Mouse (Mus musculus): Measurements from ENCODE around the gene Ankrd10.
A peak's percentile ranks its signal among the peaks of the same experiment; 100 is the strongest.
"Not testable (repeated sequence)": the region's sequence is repeated elsewhere in the genome, so short reads cannot be mapped to it uniquely, and the experiment has no call there.

The Ankrd10 gene

GRCm38 (mm10) chr8:11614126-11614835 lies 21.3 kb downstream of the Ankrd10 start:
- no peak for DNase-seq (ENCODE audit: extremely low read depth, low read depth)

GRCm38 (mm10) chr8:11608848-11609247 lies 26.7 kb downstream of the Ankrd10 start:
- no peak for DNase-seq (ENCODE audit: extremely low read depth, low read depth)

- DNase-seq (ENCODE audit: extremely low read depth, low read depth): peak; percentile 51
Measured at GRCm38 (mm10) chr8:11602006-11602680, 33.4 kb downstream of the Ankrd10 start.

- no peak for DNase-seq (ENCODE audit: extremely low read depth, low read depth)
Measured at GRCm38 (mm10) chr8:11600301-11600951, 35.1 kb downstream of the Ankrd10 start.

GRCm38 (mm10) chr8:11593222-11593884 lies 42.2 kb downstream of the Ankrd10 start:
- no peak for DNase-seq (ENCODE audit: extremely low read depth, low read depth)

DNA sequence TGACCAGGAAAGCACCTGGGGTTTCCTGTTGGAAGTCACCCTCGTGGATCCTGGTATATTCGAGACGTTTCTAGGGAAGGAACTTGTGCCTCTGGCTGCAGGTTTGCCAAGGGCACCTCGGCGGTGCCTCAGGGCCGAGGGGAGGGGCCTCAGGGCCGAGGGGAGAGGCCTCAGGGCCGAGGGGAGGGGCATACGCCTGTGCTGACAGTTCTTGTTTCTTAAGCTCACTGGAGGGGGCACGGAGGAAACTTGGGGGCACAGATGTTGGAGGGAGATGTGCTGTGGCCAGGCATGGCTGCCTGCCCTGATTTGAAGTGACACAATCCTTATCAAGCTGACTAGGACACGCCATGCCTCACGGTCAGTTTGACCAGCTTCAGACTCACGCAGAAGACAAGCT lies 43.3 kb downstream of the Ankrd10 start:
- peak; percentile 33 for DNase-seq (ENCODE audit: extremely low read depth, low read depth)

DNA sequence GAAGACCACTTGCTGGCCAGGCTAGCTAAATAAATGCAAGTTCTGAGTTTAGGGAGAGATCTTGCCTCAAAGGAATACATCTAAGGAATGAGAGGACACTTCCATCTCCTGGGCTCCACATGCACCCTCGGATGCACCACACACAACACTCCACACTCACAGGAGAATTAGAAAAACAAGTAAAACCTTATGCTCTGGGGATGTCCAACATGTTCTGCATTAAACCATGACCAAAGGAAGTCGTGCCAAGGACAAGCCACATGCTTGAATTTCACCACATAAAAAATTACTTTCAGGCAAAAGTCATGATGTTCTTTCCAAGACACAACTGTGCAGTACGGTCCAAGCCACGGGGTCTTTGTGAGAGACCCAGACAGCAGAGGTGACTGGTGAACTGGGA lies 43.7 kb downstream of the Ankrd10 start:
- no peak for DNase-seq (ENCODE audit: extremely low read depth, low read depth)

DNA sequence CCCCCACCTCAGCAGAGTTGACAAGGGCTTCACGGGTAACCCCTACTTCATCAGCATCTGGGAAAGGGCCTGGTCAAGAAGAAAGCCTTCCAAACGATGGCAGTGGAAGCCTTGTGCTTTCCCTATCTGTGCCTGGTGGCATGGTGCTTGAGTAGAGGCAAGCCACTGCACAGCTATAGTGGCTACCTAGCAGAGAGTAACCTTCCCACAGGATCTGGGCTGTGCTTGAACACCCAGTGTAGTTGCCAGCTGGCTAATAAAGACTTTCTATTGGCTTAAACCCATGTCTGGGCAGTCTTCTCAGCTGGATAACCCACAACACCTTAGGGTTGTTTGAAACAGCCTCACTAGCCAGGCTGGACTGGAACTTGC lies 49.2 kb downstream of the Ankrd10 start:
- DNase-seq (ENCODE audit: extremely low read depth, low read depth): no peak

DNA sequence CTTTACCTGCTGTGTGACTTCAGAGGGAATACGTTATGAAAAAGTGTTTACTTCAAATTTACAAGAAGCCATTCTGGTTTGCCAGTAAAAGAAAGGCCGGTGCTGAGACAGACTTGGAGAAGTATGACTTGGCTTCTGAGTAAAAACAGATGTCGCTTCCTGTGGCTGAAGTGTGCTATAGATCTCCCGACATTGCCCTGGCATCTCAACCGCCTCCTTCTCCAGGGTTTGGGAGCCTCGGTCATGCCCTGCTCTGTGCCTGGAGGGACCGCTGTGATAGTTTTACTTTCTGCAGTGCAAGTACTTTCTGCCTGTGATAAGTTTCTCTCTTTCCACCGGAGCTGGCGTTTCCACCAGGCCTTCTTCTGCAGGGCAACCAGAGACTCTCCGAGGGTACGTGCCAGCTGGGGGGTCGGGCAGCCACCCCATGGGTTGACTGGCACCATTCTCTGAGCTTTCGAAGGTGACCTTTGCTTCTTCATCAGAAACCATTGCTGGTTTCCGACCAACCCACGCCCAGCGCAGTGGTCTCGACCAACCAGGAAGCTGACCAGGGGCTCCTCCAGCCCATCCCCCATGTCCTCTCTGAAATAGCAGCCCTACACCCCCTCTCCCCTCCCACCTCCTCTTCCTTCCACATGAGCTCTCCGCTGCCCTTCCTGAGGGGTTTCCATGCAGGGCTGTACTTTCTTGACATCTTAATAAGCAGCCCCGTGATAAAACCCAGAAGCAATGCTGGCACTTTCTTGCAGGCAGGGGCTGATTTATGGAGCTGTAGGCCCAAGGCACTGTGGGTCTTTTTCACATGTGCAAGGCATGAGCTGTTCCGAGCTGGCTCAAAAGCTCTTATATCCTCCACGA lies 49.8 kb downstream of the Ankrd10 start:
- DNase-seq (ENCODE audit: extremely low read depth, low read depth): no peak

GRCm38 (mm10) chr8:11575604-11576384 lies 59.8 kb downstream of the Ankrd10 start:
- no peak for DNase-seq (ENCODE audit: extremely low read depth, low read depth)

DNA sequence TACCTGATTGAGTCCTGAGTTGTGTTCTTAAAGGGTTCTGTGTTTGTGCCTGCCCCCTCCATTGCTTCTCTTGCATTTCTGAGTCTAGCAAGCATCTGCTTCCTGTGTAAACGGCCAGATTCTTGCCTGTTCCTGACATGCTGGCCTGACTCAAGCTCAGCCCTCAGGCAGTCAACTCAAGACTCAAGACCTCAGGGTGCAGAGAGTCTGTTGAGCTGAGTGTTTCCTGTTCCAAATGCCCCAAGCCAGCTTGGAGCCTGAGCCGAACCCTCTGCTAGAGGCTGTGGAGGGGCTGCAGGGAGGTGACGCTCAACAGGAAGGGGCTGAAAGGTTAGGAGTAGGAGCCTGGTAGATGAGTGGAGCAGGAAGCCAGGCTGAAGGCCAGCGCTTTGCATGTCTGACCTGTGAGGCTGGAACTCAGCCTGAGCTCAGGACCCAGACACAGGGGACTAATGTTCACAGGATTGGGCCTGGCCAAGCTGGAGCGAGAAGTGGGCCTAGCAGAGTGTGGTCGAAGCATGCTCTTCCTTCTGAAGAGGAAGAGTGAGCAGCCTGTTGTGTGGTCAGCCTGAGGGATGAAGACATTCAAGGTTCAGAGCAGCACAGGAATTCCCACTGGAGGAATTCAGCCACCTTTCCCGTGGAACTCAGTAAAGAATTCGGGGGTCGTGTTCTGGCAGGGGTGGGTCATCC lies 60.5 kb downstream of the Ankrd10 start:
- no peak for DNase-seq (ENCODE audit: extremely low read depth, low read depth)

GRCm38 (mm10) chr8:11572428-11572827 lies 63.1 kb downstream of the Ankrd10 start:
- no peak for DNase-seq (ENCODE audit: extremely low read depth, low read depth)

DNA sequence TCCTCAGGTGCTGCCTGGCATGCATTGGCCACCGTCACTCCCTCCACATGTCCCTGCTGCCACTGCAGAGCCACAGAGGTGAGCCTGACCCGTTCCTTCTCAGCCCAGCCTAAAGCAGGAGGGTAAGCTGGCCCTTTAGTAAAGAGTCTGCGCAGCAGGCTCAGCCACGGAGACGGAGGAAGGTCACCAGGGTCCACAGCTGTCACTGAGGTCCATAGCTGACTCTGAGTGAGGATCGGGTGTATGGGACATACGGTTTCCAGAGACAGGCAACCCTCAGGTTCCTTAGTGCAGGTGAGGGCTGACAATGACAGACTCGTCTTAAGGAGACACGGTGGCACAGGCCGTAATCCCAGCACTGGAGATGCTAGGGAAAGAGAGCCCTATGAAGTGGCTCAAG lies 63.6 kb downstream of the Ankrd10 start:
- no peak for DNase-seq (ENCODE audit: extremely low read depth, low read depth)

- DNase-seq (ENCODE audit: extremely low read depth, low read depth): no peak
Measured at GRCm38 (mm10) chr8:11570742-11571141, 64.8 kb downstream of the Ankrd10 start.

GRCm38 (mm10) chr8:11569260-11570097 lies 66.1 kb downstream of the Ankrd10 start:
- no peak for DNase-seq (ENCODE audit: extremely low read depth, low read depth)

DNA sequence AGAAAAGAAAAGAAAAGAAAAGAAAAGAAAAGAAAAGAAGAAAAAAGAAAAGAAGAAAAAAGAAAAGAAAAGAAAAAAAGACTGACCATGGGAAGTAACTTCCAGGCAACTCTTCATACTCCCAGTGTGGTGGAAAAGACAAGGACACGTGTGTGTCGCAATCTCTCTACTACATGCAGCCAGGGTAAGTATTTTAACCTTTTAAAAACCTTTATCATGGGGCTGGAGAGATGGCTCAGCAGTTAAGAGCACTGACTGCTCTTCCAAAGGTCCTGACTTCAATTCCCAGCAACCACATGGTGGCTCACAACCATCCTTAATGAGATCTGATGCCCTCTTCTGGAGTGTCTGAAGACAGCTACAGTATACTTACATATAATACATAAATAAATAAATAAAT lies 67.4 kb downstream of the Ankrd10 start:
- DNase-seq (ENCODE audit: extremely low read depth, low read depth): not testable (repeated sequence)

- DNase-seq (ENCODE audit: extremely low read depth, low read depth): no peak
Measured at GRCm38 (mm10) chr8:11564721-11565120, 70.8 kb downstream of the Ankrd10 start.

GRCm38 (mm10) chr8:11564236-11564635 lies 71.3 kb downstream of the Ankrd10 start:
- DNase-seq (ENCODE audit: extremely low read depth, low read depth): no peak
